Mouse (Mus musculus) heart, embryonic 16.5 days (tissue): Measurements from ENCODE around the gene Ccna2. TPM values are rescaled to one million over a fixed set of nuclear protein-coding genes. Genes with fewer than 3 reads are reported as not detected.

ENCODE experiments used
- ATAC-seq: fragments of 200-750 bp; cut with Nextera tagmentation; replicated peaks from 2 replicates; pipeline ENCODE4 v1.8.0; 2017; ENCODE audit warnings: moderate number of reproducible peaks; ENCODE audit not compliant: insufficient read depth, low FRiP score; ENCODE audit errors: extremely low read depth
- H3K27ac ChIP-seq: fragments of 300-500 bp; sonication (generic); 2 replicates; pipeline ENCODE4 v1.5.1; 2014; ENCODE audit warnings: mild to moderate bottlenecking, low read length, control low read depth, moderate library complexity
- H3K27me3 ChIP-seq: fragments of 300-500 bp; sonication (generic); 2 replicates; pipeline ENCODE4 v1.6.1; 2014; ENCODE audit warnings: low read length, mixed read lengths; ENCODE audit not compliant: control insufficient read depth, insufficient read depth
- H3K36me3 ChIP-seq: fragments of 300-500 bp; sonication (generic); 2 replicates; pipeline ENCODE4 v1.6.1; 2014; ENCODE audit not compliant: control insufficient read depth, insufficient read depth
- H3K4me1 ChIP-seq: fragments of 300-500 bp; sonication (generic); 2 replicates; pipeline ENCODE4 v1.6.1; 2014; ENCODE audit warnings: low read length, mixed read lengths; ENCODE audit not compliant: control insufficient read depth, insufficient read depth
- H3K4me2 ChIP-seq: fragments of 300-500 bp; sonication (generic); 2 replicates; pipeline ENCODE4 v1.6.1; 2014; ENCODE audit warnings: low read depth, mild to moderate bottlenecking, control low read depth, low read length
- H3K4me3 ChIP-seq: fragments of 300-500 bp; sonication (generic); 2 replicates; pipeline ENCODE4 v1.5.1; 2014; ENCODE audit warnings: mild to moderate bottlenecking, control low read depth, low read length
- H3K9ac ChIP-seq: fragments of 300-500 bp; sonication (generic); 2 replicates; pipeline ENCODE4 v1.6.1; 2014; ENCODE audit warnings: low read length, control low read depth
- H3K9me3 ChIP-seq: fragments of 300-500 bp; sonication (generic); replicated peaks from 2 replicates; pipeline ENCODE4 v1.6.1; 2016; ENCODE audit warnings: low read length; ENCODE audit not compliant: control insufficient read depth
- WGBS: fragments of 180-500 bp; shearing (Covaris S2); extraction: QIAGEN DNeasy Blood & Tissue Kit; methylation state at CpG from one replicate; pipeline ENCODE4 v1.1.7; 2014; 5-methylcytosine and 5-hydroxymethylcytosine counted together
- polyA plus RNA-seq: library from polyadenylated mRNA; unstranded; fragments of >200 nt; fragmentation: Nextera tagmentation; extraction: Ambion mirVana; gene quantifications from 2 replicates; pipeline ENCODE4 v1.2.1, GENCODE M21; 2015

Ccna2 gene
- polyA plus RNA-seq, 1 experiment from 2014 or later = 195 TPM

DNA sequence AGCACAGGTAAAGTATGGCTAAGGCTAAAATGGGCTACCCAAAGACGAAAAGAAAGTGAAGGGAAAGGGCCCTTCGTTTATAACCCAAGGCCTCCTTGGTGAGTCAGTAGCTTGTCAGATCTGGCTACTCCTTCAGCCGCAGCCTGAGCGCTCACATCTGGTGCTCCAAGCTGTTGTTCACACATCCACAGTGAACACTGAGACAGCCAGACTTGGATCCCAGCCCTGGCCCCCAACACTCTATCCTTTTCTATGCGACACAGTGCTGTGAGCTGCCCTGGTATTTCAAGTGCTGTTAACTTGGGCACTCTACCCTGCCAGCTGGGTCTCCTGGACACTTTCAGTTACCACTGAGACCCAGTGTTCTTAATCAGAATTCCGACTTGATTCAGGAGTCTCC lies 41.6 kb downstream of the Ccna2 start:
- Histone ChIP-seq H3K9me3 (no peaks in the 10 kb centered on the region), H3K4me2 (peak overlapping the region; percentile 37), H3K4me1 (peaks cover 26% of the 10 kb centered on the region), H3K9ac (0 out of 2 replicates have a peak overlapping the region, but pooled peaks have one; percentile 18), H3K27ac (peak overlapping the region; percentile 80), H3K4me3 (peak overlapping the region; percentile 8; the same call in 1 of the 2 replicates), H3K27me3 (no peaks in the 10 kb centered on the region), H3K36me3 (no peaks in the 10 kb centered on the region)
- ATAC-seq = peak; percentile 90
- WGBS = 30% methylated on average over 6 of the region's 6 CpGs

DNA sequence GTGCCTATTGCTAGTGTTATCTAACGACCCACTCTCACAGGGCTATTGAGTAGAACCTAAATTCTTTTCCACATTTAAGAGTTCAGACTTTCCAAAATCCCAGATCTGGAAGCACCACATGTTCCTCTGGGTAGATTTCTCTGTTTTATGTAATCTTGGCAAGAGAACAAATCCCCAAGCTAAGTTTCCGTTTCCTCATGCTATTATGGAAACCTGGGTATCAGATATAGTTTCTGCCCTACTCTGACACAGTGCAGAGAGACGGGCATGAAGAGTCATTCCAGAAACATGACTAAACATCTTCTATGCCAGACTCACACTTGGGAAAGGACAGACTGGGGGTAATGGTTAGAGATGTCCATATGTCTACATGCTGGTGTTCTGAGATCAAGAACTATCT lies 47.5 kb downstream of the Ccna2 start:
- Histone ChIP-seq H3K9ac (no peak overlapping the region), H3K4me2 (no peak overlapping the region), H3K4me3 (no peak overlapping the region), H3K27me3 (peaks cover 17% of the 10 kb centered on the region), H3K9me3 (no peaks in the 10 kb centered on the region), H3K4me1 (peaks cover 7% of the 10 kb centered on the region; the same call in 1 of the 2 replicates), H3K27ac (no peak overlapping the region), H3K36me3 (no peaks in the 10 kb centered on the region)
- ATAC-seq = no peak
- WGBS = 42% methylated on average over 3 of the region's 3 CpGs

DNA sequence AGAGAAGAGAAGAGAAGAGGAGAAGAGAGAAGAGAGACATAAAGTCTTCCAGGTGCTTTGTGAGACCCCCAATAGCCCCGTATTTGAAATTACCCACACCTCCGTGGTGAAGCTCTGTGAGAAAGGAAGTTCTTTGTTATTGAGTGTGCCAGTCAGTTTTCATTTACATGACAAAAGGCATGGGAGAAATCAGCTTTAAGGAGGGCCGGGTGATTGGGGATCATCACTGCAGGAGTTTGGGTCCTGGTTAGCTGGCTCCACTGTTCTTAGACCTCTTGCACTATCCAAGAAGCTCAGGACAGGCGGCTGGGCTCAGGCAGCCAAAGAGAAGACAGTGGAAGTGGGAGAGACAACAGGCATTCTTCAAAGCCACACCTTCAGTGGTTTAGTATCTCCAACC lies 49.8 kb downstream of the Ccna2 start:
- H3K36me3 ChIP-seq = no peaks in the 10 kb centered on the region
- H3K4me3 ChIP-seq = no peak overlapping the region
- no peak overlapping the region for H3K9ac ChIP-seq
- peaks cover 17% of the 10 kb centered on the region for H3K27me3 ChIP-seq
- peaks cover 7% of the 10 kb centered on the region; the same call in 1 of the 2 replicates for H3K4me1 ChIP-seq
- no peak overlapping the region for H3K27ac ChIP-seq
- ATAC-seq = no peak
- no peaks in the 10 kb centered on the region for H3K9me3 ChIP-seq
- WGBS = 41% methylated on average over 4 of the region's 4 CpGs
- no peak overlapping the region for H3K4me2 ChIP-seq

DNA sequence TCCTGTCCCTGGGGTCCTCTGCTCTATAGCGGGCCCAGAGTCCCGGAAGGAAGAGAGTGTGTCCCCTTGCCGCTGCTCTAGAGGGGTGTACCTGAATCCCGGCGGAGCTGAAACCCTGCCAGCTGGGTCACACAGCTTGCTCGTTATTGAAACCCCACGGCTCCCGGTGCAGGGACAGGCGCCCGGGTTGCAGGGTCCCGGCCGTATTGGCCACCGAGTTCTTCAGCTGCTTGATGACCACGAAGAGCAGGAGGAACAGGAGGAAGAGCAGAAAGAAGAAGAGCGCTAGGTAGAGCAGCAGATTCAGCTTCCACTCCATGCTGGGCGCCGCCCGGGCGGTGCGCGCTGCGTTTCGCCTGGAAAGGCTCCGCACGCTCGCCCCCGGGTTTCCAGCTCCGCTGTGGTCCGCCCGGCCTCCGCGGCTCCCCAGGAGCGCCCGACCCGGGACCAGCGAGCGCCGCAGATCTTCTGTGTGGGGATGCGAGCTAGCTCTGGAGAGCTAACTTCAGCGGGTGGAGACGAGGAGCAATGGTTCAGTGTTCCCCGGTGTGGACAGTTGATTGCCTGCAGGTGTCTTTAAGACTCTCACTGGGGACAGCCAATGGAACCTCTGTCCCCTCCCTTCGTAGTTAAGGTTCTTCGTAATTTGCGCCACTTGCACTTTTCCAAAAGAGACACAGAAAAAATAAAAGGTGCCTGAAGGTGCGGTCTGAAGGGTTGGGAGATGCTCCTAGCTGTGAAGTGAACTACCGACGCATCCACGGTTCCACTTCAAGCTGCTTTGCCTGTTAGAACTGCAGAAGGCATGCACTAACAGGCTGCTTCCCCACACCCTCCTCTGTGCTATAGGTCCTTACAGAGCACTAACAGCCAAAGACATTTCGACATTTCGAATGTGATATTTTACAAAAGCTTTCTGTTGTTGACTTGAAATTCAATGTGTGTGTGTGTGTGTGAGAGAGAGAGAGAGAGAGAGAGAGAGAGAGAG lies 50.6 kb downstream of the Ccna2 start, which contains the start of gene Gm11549:
Gene Gm11549 (minus strand): TSS at position 741 of the 988 bp plus-strand sequence.
- no peak within 1 kb of the TSS for H3K27ac ChIP-seq
- H3K27me3 ChIP-seq = peaks cover 17% of the 10 kb centered on the region
- H3K4me1 ChIP-seq = peaks cover 7% of the 10 kb centered on the region; the same call in 1 of the 2 replicates
- H3K4me3 ChIP-seq = peak within 1 kb of the TSS; percentile 59
- no peaks in the 10 kb centered on the region for H3K9me3 ChIP-seq
- ATAC-seq = peak; percentile 32; the same call in 1 of the 2 replicates
- peak within 1 kb of the TSS; percentile 91 for H3K4me2 ChIP-seq
- H3K9ac ChIP-seq = peak within 1 kb of the TSS; percentile 63
- H3K36me3 ChIP-seq = no peaks in the 10 kb centered on the region
- 1% methylated on average over 51 of the region's 51 CpGs for WGBS

DNA sequence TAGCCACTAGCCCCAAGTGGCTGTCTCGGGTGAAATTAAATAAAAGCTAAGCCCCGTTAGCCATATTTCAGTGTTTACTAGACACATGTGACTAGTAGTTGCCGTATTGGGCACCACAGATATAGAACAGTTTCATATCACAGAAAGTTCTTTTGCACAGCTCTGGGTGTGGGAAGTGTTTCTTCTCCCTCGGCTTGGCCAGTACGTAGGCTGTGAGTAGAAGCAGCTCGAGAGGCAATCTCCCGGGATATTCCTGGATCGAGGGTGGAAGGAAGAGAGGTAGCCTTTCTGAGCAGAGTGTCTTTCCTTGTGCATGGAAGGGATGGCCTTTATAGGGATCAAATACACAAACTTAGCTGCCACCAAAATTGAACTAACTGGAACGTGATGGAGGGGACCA lies 55.8 kb downstream of the Ccna2 start:
- no peak overlapping the region for H3K4me2 ChIP-seq
- WGBS = 79% methylated on average over 9 of the region's 9 CpGs
- no peaks in the 10 kb centered on the region for H3K9me3 ChIP-seq
- H3K36me3 ChIP-seq = no peaks in the 10 kb centered on the region
- no peak overlapping the region for H3K9ac ChIP-seq
- H3K4me1 ChIP-seq = 0 out of 2 replicates have a peak, but pooled peaks cover 4% of the 10 kb centered on the region
- peaks cover 10% of the 10 kb centered on the region; the same call in 1 of the 2 replicates for H3K27me3 ChIP-seq
- H3K4me3 ChIP-seq = no peak overlapping the region
- ATAC-seq = no peak
- H3K27ac ChIP-seq = no peak overlapping the region

Other genes with a start within 250 kb of the Ccna2 start
- gene Anxa5, start 96.3 kb downstream of the Ccna2 start, polyA plus RNA-seq = 453 and 471 TPM in 2 replicates
- gene 1810062G17Rik, start 96.2 kb downstream of the Ccna2 start, polyA plus RNA-seq = 1.00 and 1.7 TPM in 2 replicates
- 0.27 and 0.35 TPM in 2 replicates for gene Gm11549, start 50.3 kb downstream of the Ccna2 start, polyA plus RNA-seq
- 55.5 and 57.5 TPM in 2 replicates for gene Exosc9, start 19.5 kb downstream of the Ccna2 start, polyA plus RNA-seq
- gene Bbs7, start 41.3 kb upstream of the Ccna2 start, polyA plus RNA-seq = 10.0 and 11.7 TPM in 2 replicates
- gene Trpc3, start 118.0 kb upstream of the Ccna2 start, polyA plus RNA-seq = 4.7 and 5.3 TPM in 2 replicates